Mouse (Mus musculus) lung, embryonic 16.5 days (tissue): Measurements from ENCODE around the gene Slc25a26. TPM values are rescaled to one million over a fixed set of nuclear protein-coding genes. Genes with fewer than 3 reads are reported as not detected.

ENCODE experiments used
- ATAC-seq: fragments of 200-750 bp; cut with Nextera tagmentation; 2 replicates; pipeline ENCODE4 v1.8.0; 2017; ENCODE audit warnings: low read depth, mild to moderate bottlenecking, moderate library complexity
- H3K27ac ChIP-seq: fragments of 300-500 bp; sonication (generic); 2 replicates; pipeline ENCODE4 v1.5.1; 2014; ENCODE audit warnings: mild to moderate bottlenecking, control low read depth, low read length
- H3K27me3 ChIP-seq: fragments of 300-500 bp; sonication (generic); 2 replicates; pipeline ENCODE4 v1.6.1; 2014; ENCODE audit warnings: low read depth, low read length, mixed read lengths; ENCODE audit not compliant: control insufficient read depth, insufficient read depth
- H3K36me3 ChIP-seq: fragments of 300-500 bp; sonication (generic); 2 replicates; pipeline ENCODE4 v1.6.1; 2014; ENCODE audit warnings: low read length; ENCODE audit not compliant: control insufficient read depth, insufficient read depth
- H3K4me1 ChIP-seq: fragments of 300-500 bp; sonication (generic); replicated peaks from 2 replicates; pipeline ENCODE4 v1.6.1; 2014; ENCODE audit warnings: low read length, mixed read lengths; ENCODE audit not compliant: control insufficient read depth, insufficient read depth
- H3K4me2 ChIP-seq: fragments of 300-500 bp; sonication (generic); 2 replicates; pipeline ENCODE4 v1.6.1; 2014; ENCODE audit warnings: low read depth, low read length, control low read depth
- H3K4me3 ChIP-seq: fragments of 300-500 bp; sonication (generic); 2 replicates; pipeline ENCODE4 v1.5.1; 2014; ENCODE audit warnings: mild to moderate bottlenecking, low read length, control low read depth
- H3K9ac ChIP-seq: fragments of 300-500 bp; sonication (generic); 2 replicates; pipeline ENCODE4 v1.6.1; 2014; ENCODE audit warnings: low read length, control low read depth
- H3K9me3 ChIP-seq: fragments of 300-500 bp; sonication (generic); 2 replicates; pipeline ENCODE4 v1.6.1; 2016; ENCODE audit warnings: low read length; ENCODE audit not compliant: control insufficient read depth
- WGBS: fragments of 180-500 bp; shearing (Covaris S2); extraction: QIAGEN DNeasy Blood & Tissue Kit; methylation state at CpG from one replicate; pipeline ENCODE4 v1.1.7; 2014; 5-methylcytosine and 5-hydroxymethylcytosine counted together
- polyA plus RNA-seq: library from polyadenylated mRNA; unstranded; fragments of >200 nt; fragmentation: Nextera tagmentation; extraction: Ambion mirVana; gene quantifications from 2 replicates; pipeline ENCODE4 v1.2.1, GENCODE M21; 2015

Slc25a26 gene
- polyA plus RNA-seq, 1 experiment from 2014 or later, result 8.3 TPM

- ATAC-seq, result no peak
- Histone ChIP-seq H3K36me3 (no peaks in the 10 kb centered on the region), H3K9me3 (no peaks in the 10 kb centered on the region), H3K9ac (no peak overlapping the region), H3K4me1 (peaks cover 32% of the 10 kb centered on the region), H3K4me2 (no peak overlapping the region), H3K27me3 (no peaks in the 10 kb centered on the region), H3K27ac (no peak overlapping the region), H3K4me3 (no peak overlapping the region)
- WGBS, result 65% methylated on average over 9 of the region's 9 CpGs
These were observed 134.6 kb downstream of the Slc25a26 start for GRCm38 (mm10) chr6:94634710-94635109.

GRCm38 (mm10) chr6:94635343-94635742 is 135.2 kb downstream of the Slc25a26 start:
- no peak for ATAC-seq
- Histone ChIP-seq H3K4me3 (no peak overlapping the region), H3K27ac (no peak overlapping the region), H3K9ac (no peak overlapping the region), H3K4me2 (no peak overlapping the region), H3K9me3 (no peaks in the 10 kb centered on the region), H3K4me1 (peaks cover 32% of the 10 kb centered on the region), H3K27me3 (no peaks in the 10 kb centered on the region), H3K36me3 (no peaks in the 10 kb centered on the region)
- WGBS, result 38% methylated on average over 1 of the region's 1 CpGs

- Histone ChIP-seq H3K9me3 (no peaks in the 10 kb centered on the region), H3K9ac (no peak overlapping the region), H3K4me2 (no peak overlapping the region), H3K27me3 (no peaks in the 10 kb centered on the region), H3K27ac (no peak overlapping the region), H3K4me3 (no peak overlapping the region), H3K4me1 (peaks cover 24% of the 10 kb centered on the region), H3K36me3 (no peaks in the 10 kb centered on the region)
- ATAC-seq, result peak; percentile 78
- whole genome bisulfite sequencing, result 36% methylated on average over 5 of the region's 5 CpGs
These were observed 136.9 kb downstream of the Slc25a26 start for GRCm38 (mm10) chr6:94637024-94637434.

- Histone ChIP-seq H3K4me3 (no peak overlapping the region), H3K36me3 (no peaks in the 10 kb centered on the region), H3K27me3 (no peaks in the 10 kb centered on the region), H3K4me1 (peaks cover 20% of the 10 kb centered on the region), H3K4me2 (no peak overlapping the region), H3K27ac (no peak overlapping the region), H3K9ac (no peak overlapping the region), H3K9me3 (no peaks in the 10 kb centered on the region)
- no peak for ATAC-seq
- 34% methylated on average over 7 of the region's 7 CpGs for WGBS
These were observed 140.2 kb downstream of the Slc25a26 start for GRCm38 (mm10) chr6:94640297-94640696.

- Histone ChIP-seq H3K9me3 (no peaks in the 10 kb centered on the region), H3K9ac (no peak overlapping the region), H3K27ac (no peak overlapping the region), H3K36me3 (no peaks in the 10 kb centered on the region), H3K4me2 (no peak overlapping the region), H3K4me1 (peaks cover 24% of the 10 kb centered on the region), H3K27me3 (no peaks in the 10 kb centered on the region), H3K4me3 (no peak overlapping the region)
- no peak for ATAC-seq
- 82% methylated on average over 1 of the region's 1 CpGs for WGBS
These were observed 141.9 kb downstream of the Slc25a26 start for GRCm38 (mm10) chr6:94642048-94642447.

- peaks cover 31% of the 10 kb centered on the region for H3K4me1 ChIP-seq
- H3K4me2 ChIP-seq, result no peak overlapping the region
- 88% methylated on average over 2 of the region's 2 CpGs for WGBS
- no peaks in the 10 kb centered on the region for H3K36me3 ChIP-seq
- no peaks in the 10 kb centered on the region for H3K9me3 ChIP-seq
- H3K4me3 ChIP-seq, result no peak overlapping the region
- no peaks in the 10 kb centered on the region for H3K27me3 ChIP-seq
- H3K27ac ChIP-seq, result no peak overlapping the region
- no peak overlapping the region for H3K9ac ChIP-seq
- ATAC-seq, result no peak
These were observed 143.9 kb downstream of the Slc25a26 start for GRCm38 (mm10) chr6:94643989-94644388.

GRCm38 (mm10) chr6:94644641-94645040 is 144.5 kb downstream of the Slc25a26 start:
- WGBS, result 66% methylated on average over 3 of the region's 3 CpGs
- no peak for ATAC-seq
- Histone ChIP-seq H3K4me2 (no peak overlapping the region), H3K27me3 (no peaks in the 10 kb centered on the region), H3K36me3 (no peaks in the 10 kb centered on the region), H3K4me3 (no peak overlapping the region), H3K4me1 (peaks cover 32% of the 10 kb centered on the region), H3K27ac (no peak overlapping the region), H3K9me3 (no peaks in the 10 kb centered on the region), H3K9ac (no peak overlapping the region)

GRCm38 (mm10) chr6:94645723-94646122 is 145.6 kb downstream of the Slc25a26 start:
- no peak for ATAC-seq

GRCm38 (mm10) chr6:94646274-94646863 is 146.2 kb downstream of the Slc25a26 start:
- Histone ChIP-seq H3K27ac (no peak overlapping the region), H3K9ac (no peak overlapping the region)
- 66% methylated on average over 6 of the region's 6 CpGs for WGBS

More at GRCm38 (mm10) chr6:94645723-94646122, 145.6 kb downstream of the Slc25a26 start:
- Histone ChIP-seq H3K27ac (no peak overlapping the region), H3K9me3 (no peaks in the 10 kb centered on the region), H3K4me2 (no peak overlapping the region), H3K9ac (no peak overlapping the region), H3K4me3 (no peak overlapping the region), H3K36me3 (no peaks in the 10 kb centered on the region), H3K27me3 (no peaks in the 10 kb centered on the region), H3K4me1 (peaks cover 32% of the 10 kb centered on the region)
- WGBS, result 35% methylated on average over 4 of the region's 4 CpGs

GRCm38 (mm10) chr6:94646902-94647301 is 146.8 kb downstream of the Slc25a26 start:
- 70% methylated on average over 6 of the region's 6 CpGs for WGBS
- Histone ChIP-seq H3K9ac (no peak overlapping the region), H3K4me3 (no peak overlapping the region), H3K36me3 (no peaks in the 10 kb centered on the region), H3K9me3 (no peaks in the 10 kb centered on the region), H3K4me1 (peaks cover 32% of the 10 kb centered on the region), H3K27me3 (no peaks in the 10 kb centered on the region), H3K27ac (no peak overlapping the region), H3K4me2 (no peak overlapping the region)
- ATAC-seq, result no peak

More at GRCm38 (mm10) chr6:94646274-94646863, 146.2 kb downstream of the Slc25a26 start:
- ATAC-seq, result no peak
- Histone ChIP-seq H3K4me3 (no peak overlapping the region), H3K36me3 (no peaks in the 10 kb centered on the region), H3K9me3 (no peaks in the 10 kb centered on the region), H3K4me1 (peaks cover 32% of the 10 kb centered on the region), H3K27me3 (no peaks in the 10 kb centered on the region), H3K4me2 (no peak overlapping the region)
